Comparison of ENCODE assay signal across 14 mouse cellular contexts in the genomic region with DNA sequence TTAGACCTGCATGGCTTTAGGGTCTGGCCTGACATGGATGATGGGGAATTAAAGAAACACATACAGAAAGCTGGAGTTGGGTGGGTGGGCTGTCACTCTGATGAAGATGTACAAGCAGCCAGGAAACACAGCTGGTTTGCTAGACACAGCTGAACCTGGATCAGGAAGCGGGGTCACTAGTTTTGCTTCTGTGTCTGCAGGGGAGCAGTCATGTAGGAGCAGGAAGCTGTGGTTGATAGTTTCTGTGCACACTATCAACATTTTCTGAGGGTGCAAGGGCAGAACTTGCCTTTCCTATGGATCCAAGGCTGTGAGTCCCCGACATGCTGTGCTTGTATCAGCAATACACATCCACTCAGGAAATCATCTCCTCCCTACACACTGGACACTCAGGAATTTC. TPM values are rescaled to one million over a fixed set of nuclear protein-coding genes. Genes with fewer than 3 reads are reported as not detected.
DNase-seq lines count a peak whose midpoint lies in the region; TF ChIP-seq lines count a peak whose summit lies in the region.
"Had no signal": no experiment of that assay in that cellular context is flagged by ENCODE, and none has a peak within 500 bp of the region (broad histone marks: within the 10 kb centered on the region; RNA-seq: fewer than 3 reads in every experiment).

No protein-coding gene starts in this region.

- TF ChIP-seq EP300 in MEL (IDR thresholded peaks at IDR 0.05; ENCODE audit: low read depth in 1 of 2, low read length in 2 of 2), result peak; percentile 31 to 45; a peak in 2 of 4 replicates

- H3K4me1 ChIP-seq in MEL (ENCODE audit: control insufficient read depth in 1 of 2, insufficient read depth in 2 of 2, low read length in 2 of 2), result peaks cover 5 to 23% of the 10 kb centered on the region in 2 experiments

- H3K79me2 ChIP-seq in MEL (ENCODE audit: control insufficient read depth, insufficient read depth, low read length, poor library complexity), result no peaks in the 10 kb centered on the region; the same call in 1 of the 2 replicates
- H3K79me2 ChIP-seq in macrophage (ENCODE audit: inconsistent target), result no peaks in the 10 kb centered on the region

- H3K27me3 ChIP-seq in MEL (ENCODE audit: control insufficient read depth in 1 of 2, insufficient read depth in 2 of 2, low read length in 2 of 2), result no peaks in the 10 kb centered on the region
- H3K27me3 ChIP-seq: embryonic facial prominence, embryonic 12.5 days; heart, embryonic 12.5 days had no signal

- peak overlapping the region; percentile 31 to 57 for H3K4me3 ChIP-seq in MEL (ENCODE audit: control insufficient read depth in 1 of 2, insufficient read depth in 1 of 2, low read depth in 2 of 2, low read length in 2 of 2)
- no peak overlapping the region for H3K4me3 ChIP-seq in macrophage (ENCODE audit: inconsistent target)
- H3K4me3 ChIP-seq: embryonic facial prominence, embryonic 12.5 days; heart, embryonic 12.5 days had no signal

- DNase-seq in A20 (ENCODE audit: low read depth, low spot score), result peak; percentile 47
- DNase-seq in MEL (ENCODE audit: low read depth, low spot score), result peak; percentile 81
- peak; percentile 76 for DNase-seq in thymus, postnatal 0 days (ENCODE audit: low spot score)
- DNase-seq in retina, embryonic 14.5 days (ENCODE audit: low spot score), result no peak
- no peak for DNase-seq in embryo, embryonic 10 days (ENCODE audit: low spot score)
- no peak for DNase-seq in layer of hippocampus, adult 8-10 months (ENCODE audit: low spot score in 2 of 2)
- DNase-seq: cerebellum, postnatal 25 days; gastrocnemius, postnatal 36 days; heart, postnatal 4 days; layer of hippocampus, adult 9-11 months had no signal

- peaks cover 0 to 18% of the 10 kb centered on the region in 2 experiments; a peak in 2 of 4 replicates for H3K36me3 ChIP-seq in MEL (ENCODE audit: control insufficient read depth in 1 of 2, insufficient read depth in 2 of 2, low read length in 2 of 2)
- no peaks in the 10 kb centered on the region for H3K36me3 ChIP-seq in macrophage (ENCODE audit: inconsistent target)
- H3K36me3 ChIP-seq: embryonic facial prominence, embryonic 12.5 days; heart, embryonic 12.5 days had no signal

- H3K27ac ChIP-seq in MEL (ENCODE audit: control insufficient read depth, low read depth, low read length), result peak overlapping the region; percentile 46
- H3K27ac ChIP-seq in macrophage, result 0 out of 2 replicates have a peak overlapping the region, but pooled peaks have one; percentile 8
- H3K27ac ChIP-seq: embryonic facial prominence, embryonic 12.5 days; kidney, postnatal 0 days had no signal

- H3K9ac ChIP-seq in MEL (ENCODE audit: control insufficient read depth, low read depth, low read length, poor library complexity, severe bottlenecking), result peak overlapping the region; percentile 46
- H3K9ac ChIP-seq: embryonic facial prominence, embryonic 12.5 days; heart, embryonic 12.5 days had no signal

- TF ChIP-seq RAD21 in MEL (IDR thresholded peaks at IDR 0.05; ENCODE audit: low read depth, low read length), result no peak

- peak in 1 of 2 experiments; percentile 23; a peak in 1 of 4 replicates for TF ChIP-seq POLR2A in MEL (IDR thresholded peaks at IDR 0.05; ENCODE audit: control insufficient read depth in 1 of 2, insufficient read depth in 1 of 2, low read depth in 1 of 2, low read length in 2 of 2, poor library complexity in 1 of 2)

- WGBS in macrophage (ENCODE audit: missing documents), result 11% methylated on average over 2 of the region's 2 CpGs

- no peak for TF ChIP-seq CTCF in MEL (IDR thresholded peaks at IDR 0.05 in 2 of 3, conservative IDR thresholded peaks at IDR 0.05 in 1 of 3; ENCODE audit: control insufficient read depth in 1 of 3, insufficient read depth in 1 of 3, low read depth in 2 of 3, low read length in 3 of 3, poor library complexity in 1 of 3, severe bottlenecking in 1 of 3)

- H3K9me3 ChIP-seq in MEL (replicated peaks; ENCODE audit: insufficient read depth, low read length), result no peaks in the 10 kb centered on the region
- H3K9me3 ChIP-seq: embryonic facial prominence, embryonic 12.5 days; heart, embryonic 12.5 days had no signal

TF ChIP-seq in MEL, 35 proteins besides CTCF, POLR2A, EP300 and RAD21 (continues in another document):
- TF ChIP-seq USF2 (IDR thresholded peaks at IDR 0.05; ENCODE audit: borderline replicate concordance in 1 of 2, insufficient read depth in 1 of 2, low read depth in 1 of 2, low read length in 2 of 2) (no peak), BHLHE40 (IDR thresholded peaks at IDR 0.05; ENCODE audit: borderline replicate concordance, low read depth, low read length) (no peak), GATA1 (IDR thresholded peaks at IDR 0.05; ENCODE audit: low read depth, low read length) (0 out of 2 replicates have a peak, but pooled peaks have one; percentile 36), TBP (IDR thresholded peaks at IDR 0.05; ENCODE audit: low read depth, low read length) (peak; percentile 64), E2F4 (IDR thresholded peaks at IDR 0.05; ENCODE audit: borderline replicate concordance, low read depth, low read length) (no peak), MAX (IDR thresholded peaks at IDR 0.05; ENCODE audit: low read length) (peak; percentile 16; the same call in 1 of the 2 replicates), SMC3 (IDR thresholded peaks at IDR 0.05; ENCODE audit: low read depth, low read length) (no peak), TAL1 (IDR thresholded peaks at IDR 0.05; ENCODE audit: low read length) (no peak), UBTF (IDR thresholded peaks at IDR 0.05; ENCODE audit: borderline replicate concordance, insufficient read depth, low read depth, low read length) (no peak), SIN3A (IDR thresholded peaks at IDR 0.05; ENCODE audit: low read length) (no peak; the same call in 1 of the 2 replicates)

RNA-seq across cellular contexts. Expression of a gene that starts 5.4 kb away (rescaled TPM):
- 299 and 357 TPM in 2 replicates for total RNA-seq in MEL (2012; rRNA removed)
- polyA plus RNA-seq in MEL (2012; ENCODE audit: insufficient read depth in 1 of 2, insufficient read length in 2 of 2, low read depth in 1 of 2, low replicate concordance in 2 of 2, missing spikeins in 1 of 2) (100 to 1,000 TPM; 632 to 842 TPM), macrophage (2018) (59.8 to 83.3 TPM (median 73.3 TPM) in 3 replicates)
- total RNA-seq in macrophage (2018; cell fraction: chromatin; rRNA removed), result 100 to 1,000 TPM in 15 of 26 experiments, 10 to 100 TPM in 11; 34.5 to 266 (median 130) TPM
- total RNA-seq in macrophage (2018; cell fraction: cytosol; rRNA removed), result 10 to 100 TPM; 34.0 to 73.6 (median 58.4) TPM
- 100 to 1,000 TPM in 10 of 26 experiments, 10 to 100 TPM in 16; 31.1 to 202 (median 91.8) TPM for total RNA-seq in macrophage (2018; cell fraction: nucleus; rRNA removed)
- polyA plus RNA-seq in thymus, postnatal 0 days (2015; fragmentation: Nextera tagmentation; extraction: Ambion mirVana), result 140 and 157 TPM in 2 replicates
- total RNA-seq in layer of hippocampus, adult 8-10 months (2022), result 100 to 1,000 TPM; 109 to 123 (median 120) TPM

RNA-seq across cellular contexts. Expression of a gene that starts 5.8 kb away (rescaled TPM):
- 39.3 and 41.9 TPM in 2 replicates for total RNA-seq in MEL (2012; rRNA removed)
- polyA plus RNA-seq in MEL (2012; ENCODE audit: insufficient read depth in 1 of 2, insufficient read length in 2 of 2, low read depth in 1 of 2, low replicate concordance in 2 of 2, missing spikeins in 1 of 2), result 100 to 1,000 TPM in 1 of 2 experiments, 10 to 100 TPM in 1; 27.8 to 135 TPM
- 100 to 1,000 TPM in 8 of 26 experiments, 10 to 100 TPM in 18; 39.0 to 165 (median 87.4) TPM for total RNA-seq in macrophage (2018; cell fraction: chromatin; rRNA removed)
- total RNA-seq in macrophage (2018; cell fraction: cytosol; rRNA removed), result 10 to 100 TPM in 25 of 26 experiments, 1 to 10 TPM in 1; 9.7 to 26.8 (median 18.4) TPM
- total RNA-seq in macrophage (2018; cell fraction: nucleus; rRNA removed), result 100 to 1,000 TPM in 1 of 26 experiments, 10 to 100 TPM in 25; 32.4 to 133 (median 55.7) TPM
- polyA plus RNA-seq in macrophage (2018), result 13.1 to 26.2 TPM (median 15.9 TPM) in 3 replicates
- polyA plus RNA-seq in thymus, postnatal 0 days (2015; fragmentation: Nextera tagmentation; extraction: Ambion mirVana), result 11.6 and 12.8 TPM in 2 replicates
- 10 to 100 TPM; 26.4 to 34.8 (median 32.4) TPM for total RNA-seq in layer of hippocampus, adult 8-10 months (2022)

RNA-seq across cellular contexts. Expression of a gene that starts 25.2 kb away (rescaled TPM):
- 276 and 294 TPM in 2 replicates for total RNA-seq in MEL (2012; rRNA removed)
- 100 to 1,000 TPM; 213 to 753 TPM for polyA plus RNA-seq in MEL (2012; ENCODE audit: insufficient read depth in 1 of 2, insufficient read length in 2 of 2, low read depth in 1 of 2, low replicate concordance in 2 of 2, missing spikeins in 1 of 2)
- total RNA-seq in macrophage (2018; cell fraction: chromatin; rRNA removed), result 10 to 100 TPM in 21 of 26 experiments, 1 to 10 TPM in 5; 8.0 to 23.2 (median 13.6) TPM
- 10 to 100 TPM; 12.1 to 23.2 (median 17.5) TPM for total RNA-seq in macrophage (2018; cell fraction: cytosol; rRNA removed)
- 10 to 100 TPM in 17 of 26 experiments, 1 to 10 TPM in 9; 4.8 to 47.3 (median 11.5) TPM for total RNA-seq in macrophage (2018; cell fraction: nucleus; rRNA removed)
- polyA plus RNA-seq in macrophage (2018), result 18.8 to 68.9 TPM (median 43.9 TPM) in 3 replicates
- polyA plus RNA-seq in thymus, postnatal 0 days (2015; fragmentation: Nextera tagmentation; extraction: Ambion mirVana), result 90.2 and 102 TPM in 2 replicates
- total RNA-seq in layer of hippocampus, adult 8-10 months (2022), result 10 to 100 TPM; 44.8 to 51.0 (median 47.7) TPM

RNA-seq across cellular contexts. Expression of a gene that starts 47.2 kb away (rescaled TPM):
- total RNA-seq in MEL (2012; rRNA removed), result 11.4 and 11.5 TPM in 2 replicates
- polyA plus RNA-seq in MEL (2012; ENCODE audit: insufficient read depth in 1 of 2, insufficient read length in 2 of 2, low read depth in 1 of 2, low replicate concordance in 2 of 2, missing spikeins in 1 of 2) (10 to 100 TPM in 1 of 2 experiments, not detected in 1; 13.2 TPM), macrophage (2018) (5.1 to 9.8 TPM (median 9.4 TPM) in 3 replicates)
- 10 to 100 TPM in 3 of 26 experiments, 1 to 10 TPM in 23; 2.3 to 11.7 (median 6.8) TPM for total RNA-seq in macrophage (2018; cell fraction: chromatin; rRNA removed)
- total RNA-seq in macrophage (2018; cell fraction: cytosol; rRNA removed), result 10 to 100 TPM in 7 of 26 experiments, 1 to 10 TPM in 19; 5.4 to 13.8 (median 8.9) TPM
- 10 to 100 TPM in 8 of 26 experiments, 1 to 10 TPM in 18; 4.7 to 18.3 (median 8.8) TPM for total RNA-seq in macrophage (2018; cell fraction: nucleus; rRNA removed)
- 7.5 and 8.0 TPM in 2 replicates for polyA plus RNA-seq in thymus, postnatal 0 days (2015; fragmentation: Nextera tagmentation; extraction: Ambion mirVana)
- total RNA-seq in layer of hippocampus, adult 8-10 months (2022), result 1 to 10 TPM; 6.1 to 8.8 (median 8.2) TPM

RNA-seq across cellular contexts. Expression of a gene that starts 52.2 kb away (rescaled TPM):
- total RNA-seq in MEL (2012; rRNA removed), result 4.1 TPM in 2 replicates
- 10 to 100 TPM in 1 of 2 experiments, not detected in 1; 10.8 TPM for polyA plus RNA-seq in MEL (2012; ENCODE audit: insufficient read depth in 1 of 2, insufficient read length in 2 of 2, low read depth in 1 of 2, low replicate concordance in 2 of 2, missing spikeins in 1 of 2)
- total RNA-seq in macrophage (2018; cell fraction: chromatin; rRNA removed), result 10 to 100 TPM; 34.8 to 90.3 (median 60.6) TPM
- total RNA-seq in macrophage (2018; cell fraction: cytosol; rRNA removed), result 10 to 100 TPM in 20 of 26 experiments, 1 to 10 TPM in 6; 7.4 to 14.5 (median 10.9) TPM
- 10 to 100 TPM; 13.8 to 56.2 (median 26.6) TPM for total RNA-seq in macrophage (2018; cell fraction: nucleus; rRNA removed)
- polyA plus RNA-seq in macrophage (2018), result 9.3 to 14.2 TPM (median 10.7 TPM) in 3 replicates
- 10.4 and 10.7 TPM in 2 replicates for polyA plus RNA-seq in thymus, postnatal 0 days (2015; fragmentation: Nextera tagmentation; extraction: Ambion mirVana)
- 10 to 100 TPM; 18.4 to 24.1 (median 22.3) TPM for total RNA-seq in layer of hippocampus, adult 8-10 months (2022)

Comparison
In these comparisons a context has a peak if more than half of its experiments do, and no peak if none do; other contexts are left out.
1. DNase-seq: peak in A20 (single experiment), MEL (single experiment) and thymus, postnatal 0 days (single experiment); none in retina, embryonic 14.5 days (single experiment), embryo, embryonic 10 days (single experiment) and layer of hippocampus, adult 8-10 months (0 of 2).